Mouse (Mus musculus): ENCODE measurements around the gene Plscr3. TPM values are rescaled to one million over a fixed set of nuclear protein-coding genes. Genes with fewer than 3 reads are reported as not detected.

Gene Plscr3
- polyA plus RNA-seq, 1 experiment from 2014 or later, result 105 TPM

DNA sequence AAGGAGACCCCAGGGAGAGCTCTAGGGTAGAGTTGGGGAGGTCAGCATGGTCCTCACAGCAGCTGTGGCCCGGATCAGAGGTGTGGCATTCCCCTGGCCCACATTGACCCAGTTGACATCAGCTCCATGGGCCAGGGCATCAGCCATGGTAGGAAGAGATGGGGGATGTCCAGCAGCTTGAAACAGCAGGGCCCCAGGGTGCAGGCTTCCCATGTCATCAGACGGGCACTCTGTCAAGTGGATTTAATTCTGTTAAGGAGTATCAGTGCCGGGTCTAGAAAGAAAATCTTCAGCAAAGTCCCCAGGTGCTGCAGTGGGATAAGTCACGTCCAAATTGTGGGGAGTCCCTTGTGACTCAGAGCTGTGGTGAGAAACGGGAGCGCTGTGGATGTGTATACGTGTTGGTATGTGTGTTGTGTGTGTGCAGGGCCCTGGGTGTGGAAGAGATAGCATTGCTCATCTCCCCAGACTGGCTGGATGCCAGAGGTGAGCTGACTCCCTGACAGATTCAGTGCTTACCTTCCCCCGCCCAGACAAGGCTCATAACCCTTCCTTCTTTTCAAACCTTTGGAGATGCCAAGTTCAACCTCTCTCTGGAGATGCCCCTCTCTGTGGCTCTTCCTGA lies 37.5 kb downstream of the Plscr3 start:
- H3K9ac ChIP-seq, result no peak overlapping the region
- H3K9me3 ChIP-seq (replicated peaks), result no peaks in the 10 kb centered on the region
- no peak for ATAC-seq (replicated peaks; ENCODE audit: low FRiP score)
- no peaks in the 10 kb centered on the region for H3K36me3 ChIP-seq
- no peaks in the 10 kb centered on the region for H3K27me3 ChIP-seq
- no peak overlapping the region for H3K4me3 ChIP-seq (replicated peaks)
- peak overlapping the region; percentile 32; the same call in 1 of the 2 replicates for H3K27ac ChIP-seq
- H3K4me2 ChIP-seq, result no peak overlapping the region
- WGBS, result 87% methylated on average over 8 of the region's 8 CpGs
- peaks cover 40% of the 10 kb centered on the region for H3K4me1 ChIP-seq

DNA sequence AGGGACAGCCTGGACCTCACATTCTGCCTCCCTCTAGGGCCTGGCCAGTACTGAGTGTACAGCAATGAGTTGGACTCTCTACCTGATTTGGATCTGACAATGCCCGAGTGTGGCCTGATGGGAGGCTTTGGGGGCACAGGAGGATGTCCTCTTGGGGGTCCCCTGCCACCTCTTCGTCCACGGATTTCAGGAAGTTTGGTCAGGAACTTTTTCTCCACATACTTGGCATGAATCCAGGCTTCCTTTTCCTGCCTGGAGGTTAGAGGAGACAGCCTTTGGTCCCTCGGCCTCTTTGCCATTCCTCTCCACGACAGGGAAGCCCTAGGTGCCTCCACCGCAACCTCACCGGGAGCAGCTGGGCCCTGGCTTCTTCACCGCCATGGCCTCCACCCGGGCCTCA lies 38.1 kb downstream of the Plscr3 start:
- H3K9ac ChIP-seq, result no peak overlapping the region
- ATAC-seq (replicated peaks; ENCODE audit: low FRiP score), result no peak
- H3K9me3 ChIP-seq (replicated peaks), result no peaks in the 10 kb centered on the region
- 48% methylated on average over 9 of the region's 9 CpGs for WGBS
- H3K4me1 ChIP-seq, result peaks cover 34% of the 10 kb centered on the region
- H3K4me2 ChIP-seq, result 0 out of 2 replicates have a peak overlapping the region, but pooled peaks have one; percentile 22
- H3K4me3 ChIP-seq (replicated peaks), result 0 out of 2 replicates have a peak overlapping the region, but pooled peaks have one; percentile 3
- H3K27ac ChIP-seq, result peak overlapping the region; percentile 39; the same call in 1 of the 2 replicates
- H3K36me3 ChIP-seq, result no peaks in the 10 kb centered on the region
- no peaks in the 10 kb centered on the region for H3K27me3 ChIP-seq

DNA sequence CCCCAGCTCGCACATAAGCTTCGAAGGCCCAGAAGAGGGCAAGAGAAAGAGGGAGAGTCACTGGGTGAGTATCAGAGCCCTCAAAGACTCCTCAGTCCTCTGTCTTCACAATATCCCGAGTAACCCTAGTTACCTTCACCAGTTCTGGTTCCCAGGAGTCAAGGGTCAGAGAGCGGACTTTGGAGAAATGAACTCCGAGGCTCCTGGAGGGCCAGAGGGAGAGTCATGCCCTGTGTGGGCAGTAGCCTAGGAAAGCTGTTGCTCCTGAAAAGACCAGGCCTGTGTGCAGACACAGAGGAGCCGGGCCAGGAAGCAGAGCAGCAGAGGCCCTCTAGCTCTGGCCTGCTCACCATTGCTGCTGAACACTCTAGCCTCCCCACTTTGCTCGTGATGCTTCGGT lies 38.5 kb downstream of the Plscr3 start:
- 69% methylated on average over 8 of the region's 8 CpGs for WGBS

DNA sequence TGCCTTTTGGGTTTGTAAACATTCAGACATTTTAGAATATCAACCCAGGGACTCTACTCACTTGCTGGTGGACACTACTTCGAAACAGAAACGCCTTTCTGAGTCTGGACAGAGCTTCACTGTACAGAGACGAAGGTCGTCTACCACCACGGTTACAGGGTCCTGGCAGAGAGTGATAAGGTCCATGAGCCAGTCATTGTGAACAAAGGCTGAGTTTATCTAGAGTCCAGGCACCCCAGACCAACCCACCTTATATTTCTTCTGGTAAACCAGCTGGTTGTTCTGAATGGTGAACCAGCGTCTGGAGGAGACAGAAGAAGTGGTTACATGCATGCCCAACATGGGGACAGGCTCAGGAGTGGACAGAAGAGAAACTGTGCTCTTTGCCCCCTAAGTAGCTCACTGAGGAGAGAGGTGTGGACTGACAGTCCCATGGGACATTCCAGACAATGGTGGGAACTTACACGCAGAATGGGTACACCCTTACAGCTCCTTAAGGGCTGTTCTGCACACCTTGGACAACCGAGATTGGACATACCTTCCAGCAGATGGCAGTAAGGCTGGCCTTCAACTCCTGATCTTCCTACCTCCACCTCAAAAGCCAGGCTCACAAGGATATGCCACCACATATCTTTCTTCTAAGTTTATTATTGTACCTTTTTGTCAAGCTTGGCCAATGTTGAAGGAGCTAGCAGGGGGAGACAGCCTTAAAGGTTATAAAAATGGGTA lies 40.9 kb downstream of the Plscr3 start:
- H3K27me3 ChIP-seq, result no peaks in the 10 kb centered on the region
- H3K9ac ChIP-seq, result no peak overlapping the region
- no peaks in the 10 kb centered on the region for H3K9me3 ChIP-seq (replicated peaks)
- H3K4me2 ChIP-seq, result no peak overlapping the region
- H3K4me3 ChIP-seq (replicated peaks), result no peak overlapping the region
- peaks cover 14% of the 10 kb centered on the region for H3K4me1 ChIP-seq
- H3K36me3 ChIP-seq, result no peaks in the 10 kb centered on the region
- WGBS, result 64% methylated on average over 8 of the region's 8 CpGs
- no peak for ATAC-seq (replicated peaks; ENCODE audit: low FRiP score)
- no peak overlapping the region for H3K27ac ChIP-seq

More for the DNA sequence above, 38.5 kb downstream of the Plscr3 start:
- Histone ChIP-seq H3K27me3 (no peaks in the 10 kb centered on the region), H3K4me2 (0 out of 2 replicates have a peak overlapping the region, but pooled peaks have one; percentile 22), H3K4me1 (peaks cover 29% of the 10 kb centered on the region), H3K9ac (no peak overlapping the region), H3K9me3 (replicated peaks) (no peaks in the 10 kb centered on the region), H3K36me3 (no peaks in the 10 kb centered on the region), H3K27ac (peak overlapping the region; percentile 39; the same call in 1 of the 2 replicates), H3K4me3 (replicated peaks) (0 out of 2 replicates have a peak overlapping the region, but pooled peaks have one; percentile 3)
- no peak for ATAC-seq (replicated peaks; ENCODE audit: low FRiP score)

DNA sequence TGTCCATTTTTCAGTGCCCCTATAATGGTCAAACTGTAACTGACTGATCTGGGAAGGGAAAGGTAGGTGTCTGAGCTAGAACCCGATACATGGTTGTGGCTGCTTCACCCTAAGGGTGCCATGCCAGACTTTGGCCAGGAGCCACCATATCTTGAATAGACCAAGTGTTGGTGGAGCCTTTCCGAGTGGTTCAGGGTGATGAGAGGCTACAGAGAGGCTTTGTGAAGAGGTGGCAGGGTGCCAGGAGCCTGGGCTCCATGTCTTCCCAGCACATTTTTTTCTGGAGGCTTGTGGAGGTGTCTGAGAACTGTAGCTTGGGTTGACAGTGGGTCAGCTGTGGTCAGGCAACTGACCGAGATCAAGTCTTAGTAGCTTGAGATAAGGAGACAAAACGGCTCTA lies 45.3 kb downstream of the Plscr3 start:
- no peaks in the 10 kb centered on the region for H3K27me3 ChIP-seq
- H3K9ac ChIP-seq, result no peak overlapping the region
- 65% methylated on average over 4 of the region's 4 CpGs for WGBS
- ATAC-seq (replicated peaks; ENCODE audit: low FRiP score), result no peak
- no peaks in the 10 kb centered on the region for H3K9me3 ChIP-seq (replicated peaks)
- no peak overlapping the region for H3K4me3 ChIP-seq (replicated peaks)
- peaks cover 3% of the 10 kb centered on the region for H3K4me1 ChIP-seq
- H3K36me3 ChIP-seq, result no peaks in the 10 kb centered on the region
- H3K4me2 ChIP-seq, result no peak overlapping the region
- H3K27ac ChIP-seq, result no peak overlapping the region

- no peaks in the 10 kb centered on the region for H3K36me3 ChIP-seq
- H3K27me3 ChIP-seq, result no peaks in the 10 kb centered on the region
- H3K4me2 ChIP-seq, result no peak overlapping the region
- ATAC-seq (replicated peaks; ENCODE audit: low FRiP score), result no peak
- no peaks in the 10 kb centered on the region for H3K9me3 ChIP-seq (replicated peaks)
- no peak overlapping the region for H3K4me3 ChIP-seq (replicated peaks)
- 69% methylated on average over 5 of the region's 5 CpGs for WGBS
- no peak overlapping the region for H3K9ac ChIP-seq
- no peak overlapping the region for H3K27ac ChIP-seq
- H3K4me1 ChIP-seq, result peaks cover 16% of the 10 kb centered on the region
These were observed 48.5 kb downstream of the Plscr3 start for GRCm38 (mm10) chr11:69894671-69895070.

- Histone ChIP-seq H3K27me3 (no peaks in the 10 kb centered on the region), H3K4me1 (peaks cover 20% of the 10 kb centered on the region), H3K27ac (no peak within 1 kb of the TSS), H3K4me2 (no peak within 1 kb of the TSS), H3K36me3 (no peaks in the 10 kb centered on the region), H3K9me3 (replicated peaks) (no peaks in the 10 kb centered on the region), H3K4me3 (replicated peaks) (no peak within 1 kb of the TSS), H3K9ac (no peak within 1 kb of the TSS)
- 69% methylated on average over 4 of the region's 4 CpGs for WGBS
- no peak for ATAC-seq (replicated peaks; ENCODE audit: low FRiP score)
These were observed 49.1 kb downstream of the Plscr3 start, which contains the start of gene Acap1 for GRCm38 (mm10) chr11:69895291-69895690. Gene Acap1, minus strand, starts transcription at chr11:69895539.

GRCm38 (mm10) chr11:69899870-69900269 lies 53.7 kb downstream of the Plscr3 start:
- Histone ChIP-seq H3K27ac (peak overlapping the region; percentile 99), H3K9ac (peak overlapping the region; percentile 93), H3K27me3 (no peaks in the 10 kb centered on the region), H3K4me2 (peak overlapping the region; percentile 97), H3K4me3 (replicated peaks) (peak overlapping the region; percentile 96), H3K36me3 (peaks cover 15% of the 10 kb centered on the region), H3K9me3 (replicated peaks) (no peaks in the 10 kb centered on the region), H3K4me1 (peaks cover 31% of the 10 kb centered on the region)
- 17% methylated on average over 4 of the region's 4 CpGs for WGBS
- ATAC-seq (replicated peaks; ENCODE audit: low FRiP score), result no peak

DNA sequence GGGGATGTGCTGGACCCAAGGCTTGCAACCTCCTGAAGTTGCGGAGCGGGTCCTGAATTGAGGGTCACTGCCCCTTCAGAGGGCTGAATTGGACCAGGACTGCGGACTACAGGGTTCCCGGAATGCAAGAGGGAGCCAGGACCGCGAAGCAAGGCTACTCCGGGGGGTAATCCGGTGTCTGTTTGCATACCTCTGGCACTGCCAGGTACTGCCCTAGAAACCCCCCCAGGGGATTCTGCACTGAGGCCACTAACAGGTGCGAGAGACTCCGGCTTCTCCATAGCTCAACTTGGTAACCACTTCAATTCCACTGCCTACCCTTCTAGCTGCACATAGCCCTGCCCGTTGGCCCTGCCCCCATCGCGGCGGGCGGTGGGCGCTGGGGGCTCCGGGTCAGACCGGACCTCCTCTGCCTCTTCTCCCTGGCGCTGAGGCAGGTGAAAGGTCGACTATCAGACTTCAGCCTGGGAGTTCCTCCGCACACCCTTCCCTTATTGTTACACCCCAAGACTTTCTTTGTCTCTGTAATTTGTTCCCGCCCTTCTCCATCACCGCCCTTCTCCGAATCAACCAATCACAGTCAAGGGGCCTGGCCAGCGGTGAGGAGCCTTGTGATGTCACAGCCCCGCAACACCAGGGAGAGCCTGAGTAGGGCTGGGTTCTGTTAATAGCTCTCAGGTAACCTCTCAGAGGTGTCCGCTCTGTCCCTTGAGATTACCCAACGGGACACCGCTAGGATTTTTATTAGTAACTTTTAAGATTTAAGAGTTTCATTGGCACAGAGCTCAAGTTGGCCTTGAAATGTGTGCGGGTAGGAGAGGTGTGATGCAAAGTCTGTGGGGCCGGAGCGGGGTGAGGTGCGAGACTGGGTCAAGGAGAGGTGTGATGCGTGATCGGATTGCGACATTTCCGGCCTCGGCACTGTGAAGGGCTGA lies 54.6 kb downstream of the Plscr3 start, which contains the start of the genes 2810408A11Rik and Neurl4:
2810408A11Rik (minus strand) TSS at position 517 of the 935 bp plus-strand sequence.
Neurl4 (plus strand) TSS at position 602 of the 935 bp plus-strand sequence.
- Histone ChIP-seq H3K27ac (peak within 1 kb of the TSS; percentile 99), H3K27me3 (no peaks in the 10 kb centered on the region), H3K36me3 (peaks cover 24% of the 10 kb centered on the region), H3K4me1 (peaks cover 31% of the 10 kb centered on the region), H3K4me3 (replicated peaks) (peak within 1 kb of the TSS; percentile 96), H3K9me3 (replicated peaks) (no peaks in the 10 kb centered on the region), H3K9ac (peak within 1 kb of the TSS; percentile 93), H3K4me2 (peak within 1 kb of the TSS; percentile 97)
- ATAC-seq (replicated peaks; ENCODE audit: low FRiP score), result peak; percentile 97
- WGBS, result under 1% methylated on average over 38 of the region's 38 CpGs

DNA sequence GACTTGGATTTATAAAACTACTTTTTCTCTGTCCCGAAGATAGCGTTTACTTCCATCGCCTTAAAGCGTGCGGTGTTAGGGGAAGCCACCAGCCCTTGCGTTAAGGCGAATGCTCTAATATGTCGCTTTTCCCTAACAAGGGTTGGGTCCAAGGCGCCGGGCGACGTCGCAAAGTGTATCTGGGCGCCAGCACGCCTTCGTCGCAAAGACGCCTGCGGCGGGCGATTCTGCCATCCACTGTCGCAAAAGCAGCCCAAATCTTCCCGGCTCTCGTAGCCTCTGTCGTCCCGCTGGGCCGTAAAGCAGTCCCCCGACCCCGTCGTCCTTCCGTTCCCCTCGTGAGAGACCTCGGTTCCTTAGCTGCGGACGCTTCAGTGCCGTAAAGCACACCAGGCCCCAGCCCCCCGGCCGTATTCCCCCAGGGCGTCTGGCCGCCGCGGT lies 55.2 kb downstream of the Plscr3 start:
- H3K9me3 ChIP-seq (replicated peaks), result no peaks in the 10 kb centered on the region
- peak overlapping the region; percentile 99 for H3K27ac ChIP-seq
- peaks cover 31% of the 10 kb centered on the region for H3K4me1 ChIP-seq
- under 1% methylated on average over 42 of the region's 42 CpGs for WGBS
- H3K4me3 ChIP-seq (replicated peaks), result peak overlapping the region; percentile 96
- H3K36me3 ChIP-seq, result peaks cover 31% of the 10 kb centered on the region
- no peaks in the 10 kb centered on the region for H3K27me3 ChIP-seq
- peak overlapping the region; percentile 93 for H3K9ac ChIP-seq
- H3K4me2 ChIP-seq, result peak overlapping the region; percentile 97
- peak; percentile 66 for ATAC-seq (replicated peaks; ENCODE audit: low FRiP score)
